Mouse (Mus musculus) lung, adult 2 months (tissue): ENCODE results near the gene Agap3. TPM values are rescaled to one million over a fixed set of nuclear protein-coding genes. Genes with fewer than 3 reads are reported as not detected.
A peak's percentile ranks its signal among the peaks of the same experiment; 100 is the strongest.

Experiments
- DNase-seq: peaks from one replicate; pipeline ENCODE4 v3.0.0; 2022
- H3K4me1 ChIP-seq: fragments of 200-500 bp; 2 replicates; pipeline ENCODE4 v1.6.1; 2011; ENCODE audit warnings: low read length; ENCODE audit not compliant: control insufficient read depth, insufficient read depth
- H3K4me3 ChIP-seq: fragments of 200-500 bp; replicated peaks from 2 replicates; pipeline ENCODE3; 2011; ENCODE audit warnings: low read depth, mild to moderate bottlenecking, control low read depth, low read length; ENCODE audit errors: extremely low read depth
- CTCF ChIP-seq: fragments of 200-500 bp; IDR thresholded peaks from 2 replicates; pipeline ENCODE4 v1.5.1; 2011; ENCODE audit warnings: mild to moderate bottlenecking, low read length, control low read depth; ENCODE audit not compliant: insufficient read depth
- POLR2A ChIP-seq: fragments of 200-500 bp; IDR thresholded peaks from 2 replicates; pipeline ENCODE4 v1.6.1; 2011; ENCODE audit warnings: low read depth, mild to moderate bottlenecking, control low read depth, low read length, borderline replicate concordance; ENCODE audit errors: extremely low read depth
- WGBS: fragments of 180-500 bp; shearing (Covaris S2); methylation state at CpG from one replicate; pipeline ENCODE4 v1.1.7; 2018; 5-methylcytosine and 5-hydroxymethylcytosine counted together
- polyA plus RNA-seq: library from polyadenylated mRNA; depleted of rRNA; stranded (reverse); fragments of >200 nt; gene quantifications from 2 replicates; pipeline ENCODE4 v1.2.3, GENCODE M21; 2012

Agap3 gene
- polyA plus RNA-seq, 1 experiment, result 127 TPM

GRCm38 (mm10) chr5:24484963-24485362 lies 33.0 kb downstream of the Agap3 start:
- no peak for DNase-seq
- TF ChIP-seq CTCF (no peak), POLR2A (no peak)
- Histone ChIP-seq H3K4me3 (no peak overlapping the region), H3K4me1 (no peaks in the 10 kb centered on the region)
- 78% methylated on average over 22 of the region's 22 CpGs for WGBS

- DNase-seq, result peak; percentile 87
- Histone ChIP-seq H3K4me1 (no peaks in the 10 kb centered on the region), H3K4me3 (no peak overlapping the region)
- TF ChIP-seq CTCF (peak; percentile 88), POLR2A (no peak)
- WGBS, result under 1% methylated on average over 8 of the region's 8 CpGs
Observed at GRCm38 (mm10) chr5:24486097-24486496, 34.1 kb downstream of the Agap3 start.

GRCm38 (mm10) chr5:24486738-24487137 lies 34.8 kb downstream of the Agap3 start:
- no peak overlapping the region for H3K4me3 ChIP-seq
- DNase-seq, result no peak
- TF ChIP-seq CTCF (no peak), POLR2A (no peak)
- H3K4me1 ChIP-seq, result no peaks in the 10 kb centered on the region
- 91% methylated on average over 5 of the region's 5 CpGs for WGBS

- Histone ChIP-seq H3K4me1 (peaks cover 4% of the 10 kb centered on the region; the same call in 1 of the 2 replicates), H3K4me3 (no peak overlapping the region)
- DNase-seq, result no peak
- no peak for TF ChIP-seq POLR2A
- no peak for TF ChIP-seq CTCF
- WGBS, result 90% methylated on average over 14 of the region's 14 CpGs
Observed at GRCm38 (mm10) chr5:24490413-24490920, 38.5 kb downstream of the Agap3 start.

- no peak overlapping the region for H3K4me3 ChIP-seq
- no peak for TF ChIP-seq CTCF
- no peak for TF ChIP-seq POLR2A
- peak; percentile 40 for DNase-seq
- 59% methylated on average over 16 of the region's 16 CpGs for WGBS
- H3K4me1 ChIP-seq, result peaks cover 4% of the 10 kb centered on the region; the same call in 1 of the 2 replicates
Observed at GRCm38 (mm10) chr5:24492546-24493285, 40.7 kb downstream of the Agap3 start.

GRCm38 (mm10) chr5:24495019-24495418 lies 43.0 kb downstream of the Agap3 start:
- no peak for DNase-seq
- Histone ChIP-seq H3K4me3 (no peak overlapping the region), H3K4me1 (peaks cover 4% of the 10 kb centered on the region; the same call in 1 of the 2 replicates)
- WGBS, result 93% methylated on average over 15 of the region's 15 CpGs
- TF ChIP-seq CTCF (no peak), POLR2A (no peak)

- 77% methylated on average over 6 of the region's 6 CpGs for WGBS
- no peak for DNase-seq
- Histone ChIP-seq H3K4me3 (no peak overlapping the region), H3K4me1 (peaks cover 4% of the 10 kb centered on the region; the same call in 1 of the 2 replicates)
- TF ChIP-seq POLR2A, result no peak
- no peak for TF ChIP-seq CTCF
Observed at GRCm38 (mm10) chr5:24496756-24497155, 44.8 kb downstream of the Agap3 start.

- TF ChIP-seq POLR2A (no peak), CTCF (no peak)
- 92% methylated on average over 12 of the region's 12 CpGs for WGBS
Observed at GRCm38 (mm10) chr5:24497526-24497925, 45.5 kb downstream of the Agap3 start.

GRCm38 (mm10) chr5:24499113-24499512 lies 47.1 kb downstream of the Agap3 start:
- DNase-seq, result no peak
- WGBS, result 84% methylated on average over 10 of the region's 10 CpGs
- Histone ChIP-seq H3K4me1 (no peaks in the 10 kb centered on the region), H3K4me3 (no peak overlapping the region)
- TF ChIP-seq CTCF, result no peak
- no peak for TF ChIP-seq POLR2A

More at GRCm38 (mm10) chr5:24497526-24497925, 45.5 kb downstream of the Agap3 start:
- H3K4me1 ChIP-seq, result no peaks in the 10 kb centered on the region
- DNase-seq, result no peak
- no peak overlapping the region for H3K4me3 ChIP-seq

GRCm38 (mm10) chr5:24500851-24501250 lies 48.9 kb downstream of the Agap3 start:
- no peak for DNase-seq
- Histone ChIP-seq H3K4me1 (no peaks in the 10 kb centered on the region), H3K4me3 (no peak overlapping the region)
- TF ChIP-seq POLR2A (no peak), CTCF (no peak)
- 67% methylated on average over 11 of the region's 11 CpGs for WGBS
